Mouse (Mus musculus): ENCODE results near the gene Aftph. TPM values are rescaled to one million over a fixed set of nuclear protein-coding genes. Genes with fewer than 3 reads are reported as not detected.
"Not testable (repeated sequence)": the region's sequence is repeated elsewhere in the genome, so short reads cannot be mapped to it uniquely, and the experiment has no call there.

The Aftph gene
- polyA plus RNA-seq, 1 experiment from 2014 or later: 17.8 TPM

GRCm38 (mm10) chr11:20772642-20773041 is 31.3 kb upstream of the Aftph start:
- H3K4me3 ChIP-seq (ENCODE audit: low read depth, low read length): no peak overlapping the region
- no peaks in the 10 kb centered on the region for H3K27me3 ChIP-seq (replicated peaks; ENCODE audit: insufficient read depth, low read length)
- no peak overlapping the region for H3K9ac ChIP-seq (replicated peaks; ENCODE audit: low read depth)
- DNase-seq (ENCODE audit: low spot score) (no peak), ATAC-seq (no peak)
- 38% methylated on average over 1 of the region's 1 CpGs for WGBS
- H3K4me1 ChIP-seq (ENCODE audit: insufficient read depth, low read depth, low read length): no peaks in the 10 kb centered on the region
- no peak overlapping the region for H3K4me2 ChIP-seq (replicated peaks; ENCODE audit: low read depth, low read length)
- TF ChIP-seq EP300 (IDR thresholded peaks at IDR 0.05): no peak
- no peak overlapping the region for H3K27ac ChIP-seq (ENCODE audit: low read length)
- H3K36me3 ChIP-seq (ENCODE audit: insufficient read depth, low read length): no peaks in the 10 kb centered on the region
- H3K9me3 ChIP-seq (ENCODE audit: low read length): no peaks in the 10 kb centered on the region

- H3K36me3 ChIP-seq (ENCODE audit: insufficient read depth, low read length); ATAC-seq; H3K27ac ChIP-seq (ENCODE audit: low read length); H3K27me3 ChIP-seq (replicated peaks; ENCODE audit: insufficient read depth, low read length); H3K9ac ChIP-seq (replicated peaks; ENCODE audit: low read depth); H3K4me3 ChIP-seq (ENCODE audit: low read depth, low read length); H3K4me1 ChIP-seq (ENCODE audit: insufficient read depth, low read depth, low read length); H3K9me3 ChIP-seq (ENCODE audit: low read length); H3K4me2 ChIP-seq (replicated peaks; ENCODE audit: low read depth, low read length); DNase-seq (ENCODE audit: low spot score): not testable (repeated sequence)
- 72% methylated on average over 9 of the region's 9 CpGs for WGBS
These were observed 30.4 kb upstream of the Aftph start for GRCm38 (mm10) chr11:20771827-20772226.

- not testable (repeated sequence) for H3K9me3 ChIP-seq (ENCODE audit: low read length)
These were observed 20.6 kb upstream of the Aftph start for GRCm38 (mm10) chr11:20761984-20762383.

GRCm38 (mm10) chr11:20750573-20750972 is 9.2 kb upstream of the Aftph start:
- no peak overlapping the region for H3K4me3 ChIP-seq (ENCODE audit: low read depth, low read length)
- no peak for TF ChIP-seq CTCF (IDR thresholded peaks at IDR 0.05)
- no peak for TF ChIP-seq EP300 (IDR thresholded peaks at IDR 0.05)
- WGBS: 77% methylated on average over 2 of the region's 2 CpGs
- no peaks in the 10 kb centered on the region for H3K9me3 ChIP-seq (ENCODE audit: low read length)
- DNase-seq (ENCODE audit: low spot score): no peak
- H3K4me1 ChIP-seq (ENCODE audit: insufficient read depth, low read depth, low read length): no peaks in the 10 kb centered on the region
- no peak overlapping the region for H3K4me2 ChIP-seq (replicated peaks; ENCODE audit: low read depth, low read length)
- H3K36me3 ChIP-seq (ENCODE audit: insufficient read depth, low read length): no peaks in the 10 kb centered on the region
- no peaks in the 10 kb centered on the region for H3K27me3 ChIP-seq (replicated peaks; ENCODE audit: insufficient read depth, low read length)
- H3K9ac ChIP-seq (replicated peaks; ENCODE audit: low read depth): no peak overlapping the region
- ATAC-seq: no peak
- no peak overlapping the region for H3K27ac ChIP-seq (ENCODE audit: low read length)

More at GRCm38 (mm10) chr11:20761984-20762383, 20.6 kb upstream of the Aftph start:
- not testable (repeated sequence) for H3K9ac ChIP-seq (replicated peaks; ENCODE audit: low read depth); DNase-seq (ENCODE audit: low spot score); H3K4me1 ChIP-seq (ENCODE audit: insufficient read depth, low read depth, low read length); H3K36me3 ChIP-seq (ENCODE audit: insufficient read depth, low read length); H3K4me2 ChIP-seq (replicated peaks; ENCODE audit: low read depth, low read length); H3K27ac ChIP-seq (ENCODE audit: low read length); H3K4me3 ChIP-seq (ENCODE audit: low read depth, low read length); ATAC-seq; H3K27me3 ChIP-seq (replicated peaks; ENCODE audit: insufficient read depth, low read length)
- WGBS: 89% methylated on average over 10 of the region's 10 CpGs

- no peak for ATAC-seq
- Histone ChIP-seq H3K9ac (replicated peaks; ENCODE audit: low read depth) (no peak overlapping the region), H3K27ac (ENCODE audit: low read length) (no peak overlapping the region)
These were observed 2.0 kb upstream of the Aftph start for GRCm38 (mm10) chr11:20743353-20743752.

GRCm38 (mm10) chr11:20742361-20742897 is 1.0 kb upstream of the Aftph start:
- TF ChIP-seq EP300 (IDR thresholded peaks at IDR 0.05) (no peak), CTCF (IDR thresholded peaks at IDR 0.05) (peak; percentile 72)
- no peaks in the 10 kb centered on the region for H3K4me1 ChIP-seq (ENCODE audit: insufficient read depth, low read depth, low read length)
- H3K27me3 ChIP-seq (replicated peaks; ENCODE audit: insufficient read depth, low read length): no peaks in the 10 kb centered on the region
- under 1% methylated on average over 9 of the region's 9 CpGs for WGBS
- H3K4me3 ChIP-seq (ENCODE audit: low read depth, low read length): peak overlapping the region; percentile 97
- H3K9me3 ChIP-seq (ENCODE audit: low read length): no peaks in the 10 kb centered on the region
- DNase-seq (ENCODE audit: low spot score) (peak; percentile 88), ATAC-seq (no peak)
- no peaks in the 10 kb centered on the region for H3K36me3 ChIP-seq (ENCODE audit: insufficient read depth, low read length)
- peak overlapping the region; percentile 93 for H3K4me2 ChIP-seq (replicated peaks; ENCODE audit: low read depth, low read length)
- peak overlapping the region; percentile 97 for H3K27ac ChIP-seq (ENCODE audit: low read length)
- peak overlapping the region; percentile 76 for H3K9ac ChIP-seq (replicated peaks; ENCODE audit: low read depth)

More at GRCm38 (mm10) chr11:20743353-20743752, 2.0 kb upstream of the Aftph start:
- Histone ChIP-seq H3K27me3 (replicated peaks; ENCODE audit: insufficient read depth, low read length) (no peaks in the 10 kb centered on the region), H3K4me3 (ENCODE audit: low read depth, low read length) (no peak overlapping the region), H3K4me1 (ENCODE audit: insufficient read depth, low read depth, low read length) (no peaks in the 10 kb centered on the region), H3K4me2 (replicated peaks; ENCODE audit: low read depth, low read length) (no peak overlapping the region), H3K9me3 (ENCODE audit: low read length) (no peaks in the 10 kb centered on the region), H3K36me3 (ENCODE audit: insufficient read depth, low read length) (no peaks in the 10 kb centered on the region)
- TF ChIP-seq EP300 (IDR thresholded peaks at IDR 0.05): no peak
- no peak for TF ChIP-seq CTCF (IDR thresholded peaks at IDR 0.05)
- DNase-seq (ENCODE audit: low spot score): no peak
